Mouse (Mus musculus) layer of hippocampus, postnatal 14 days (tissue): ENCODE measurements at regions not wholly inside any gene's neighbourhood (a gene's known extent, or its start where the extent isn't known, plus 50 kb on each side); places are given as distances from the start of the nearest gene placed in this dataset.

ENCODE experiments used
- DNase-seq, 2 experiments: peaks; one replicate each; pipeline ENCODE4 v3.0.0; 2021 to 2022; ENCODE audit warnings: low spot score in 2 of 2, mixed read lengths in 1 of 2

DNA sequence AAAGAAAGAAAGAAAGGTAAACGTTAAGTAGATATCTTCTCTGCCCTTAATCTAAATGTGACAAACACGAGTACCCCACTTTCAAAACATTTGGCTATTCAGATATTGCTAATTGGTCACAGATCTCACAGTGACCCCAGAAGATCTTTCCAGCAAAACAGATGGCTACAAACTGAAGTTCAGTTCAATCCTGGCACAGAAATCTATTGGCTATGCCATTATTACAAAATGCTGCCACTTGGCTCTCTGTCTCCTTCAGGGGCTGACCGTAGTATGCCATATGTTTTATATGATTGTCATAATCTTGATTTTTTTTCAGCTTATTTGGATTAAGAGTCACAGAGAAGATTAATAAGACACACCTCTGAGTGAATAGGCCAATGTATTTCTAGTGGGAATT, 873.2 kb downstream of the Slc22a22 start:
- DNase-seq: peak in 1 of 2 experiments; percentile 17

DNA sequence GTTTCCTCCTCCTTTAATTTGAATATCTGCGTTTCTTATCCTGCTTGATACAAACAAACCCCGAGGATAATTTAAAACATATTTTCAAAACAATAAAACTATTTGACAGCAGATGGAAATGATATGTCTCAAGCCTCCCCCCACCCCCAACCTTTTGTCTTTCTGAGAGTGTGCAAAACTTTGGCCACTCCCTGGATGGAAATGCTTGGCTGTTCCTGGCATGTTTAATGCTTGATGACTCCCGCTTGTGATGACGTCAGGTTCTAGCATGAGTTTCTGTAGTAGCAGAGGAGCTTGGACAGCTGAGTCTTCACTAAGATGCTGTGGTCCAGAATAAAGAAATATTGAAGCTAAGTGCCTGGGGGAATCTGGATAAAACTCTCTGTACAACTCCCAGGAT, 884.8 kb downstream of the Slc22a22 start:
- DNase-seq: no peak

DNA sequence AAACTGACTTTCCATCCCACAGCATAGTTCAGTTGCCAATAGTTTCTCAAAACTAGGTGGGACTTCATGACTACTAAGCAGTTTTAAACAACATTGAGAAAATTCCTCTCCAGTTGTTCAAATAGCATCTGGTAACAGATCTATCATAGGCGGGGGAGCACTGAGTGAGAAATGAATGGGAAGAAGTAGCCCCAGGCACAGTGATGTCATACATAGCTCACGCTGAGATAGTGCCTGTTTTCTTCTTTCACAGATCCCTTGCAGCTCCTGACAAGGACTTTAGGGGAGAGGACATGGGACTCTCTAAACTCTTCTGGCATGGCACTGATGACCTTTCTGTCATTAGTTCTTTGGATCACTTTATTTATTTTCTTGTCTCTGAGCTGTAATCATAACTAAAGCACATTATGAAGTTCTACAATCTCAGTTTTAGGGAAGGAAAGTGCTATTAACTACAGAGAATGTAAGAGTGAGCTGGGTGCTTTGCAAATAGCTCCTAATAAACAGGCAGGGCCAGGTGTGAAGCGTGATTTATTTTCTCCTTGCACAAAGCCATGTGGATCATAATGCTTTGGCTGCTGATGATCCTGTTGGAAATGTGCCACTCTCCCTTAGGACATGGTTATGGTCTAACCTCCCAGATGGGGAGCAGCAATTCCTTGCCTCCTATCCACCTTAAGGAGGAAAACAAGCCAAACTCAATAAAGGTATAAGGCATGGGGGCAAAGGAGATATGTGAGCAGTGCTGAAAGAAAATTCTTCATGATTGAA, 896.5 kb downstream of the Slc22a22 start:
- no peak for DNase-seq

DNA sequence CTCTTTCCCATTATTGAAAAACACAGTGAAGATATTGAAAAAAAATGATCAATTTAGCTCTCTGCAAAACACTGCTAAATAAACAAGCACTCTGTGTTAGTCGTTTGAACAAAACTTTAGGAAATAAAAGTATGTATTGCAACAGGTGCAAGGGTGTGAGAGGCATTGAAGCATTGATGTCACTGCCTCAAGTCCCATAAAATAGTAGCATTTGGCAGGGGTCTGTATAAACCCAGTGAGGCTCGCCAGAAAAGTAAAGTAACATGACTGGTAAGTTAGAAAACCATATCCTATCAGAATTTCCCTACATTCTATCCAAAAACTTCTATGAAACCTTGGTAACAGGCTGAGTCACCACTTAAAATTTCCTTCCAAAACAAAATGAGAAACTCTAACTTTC, 914.2 kb downstream of the Slc22a22 start:
- no peak for DNase-seq

DNA sequence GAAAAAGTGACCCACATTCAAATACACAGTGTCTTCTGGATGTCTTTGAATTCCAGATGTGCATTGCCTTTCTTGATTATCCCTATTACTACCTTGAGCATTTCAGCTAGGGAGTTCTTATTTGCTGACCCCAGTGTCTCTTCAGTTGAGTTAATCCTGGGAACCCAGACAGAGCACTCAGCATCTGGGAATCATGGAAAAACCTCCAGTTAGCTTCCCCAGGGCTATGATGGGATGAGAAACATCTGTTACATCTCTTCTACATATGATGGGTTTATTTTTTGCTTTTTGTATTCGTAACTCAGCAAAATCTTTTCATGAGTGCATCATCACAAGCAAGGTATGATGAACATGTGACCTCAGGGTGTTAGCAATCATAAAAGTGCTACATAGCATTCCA, 914.6 kb downstream of the Slc22a22 start:
- DNase-seq: no peak

DNA sequence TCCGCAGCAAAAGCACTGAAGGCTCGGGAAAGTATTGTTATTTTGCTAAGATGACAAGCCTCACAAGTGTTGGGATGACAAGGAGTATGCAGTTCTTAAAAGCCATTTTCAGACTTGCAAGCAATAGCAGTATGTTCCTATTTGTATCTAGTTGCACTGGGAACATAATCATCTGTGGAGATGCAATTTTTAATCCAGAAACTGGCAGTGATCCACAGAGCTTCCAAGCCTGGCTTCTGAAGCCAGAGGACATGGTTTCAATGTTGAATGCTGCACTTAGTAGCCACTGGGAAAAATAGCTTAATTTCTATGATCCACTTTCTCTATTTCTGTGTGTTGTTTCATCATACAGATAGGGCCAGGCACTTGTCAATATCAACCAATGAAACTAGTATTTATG, 915.3 kb downstream of the Slc22a22 start:
- peak in 1 of 2 experiments; percentile 15 for DNase-seq

DNA sequence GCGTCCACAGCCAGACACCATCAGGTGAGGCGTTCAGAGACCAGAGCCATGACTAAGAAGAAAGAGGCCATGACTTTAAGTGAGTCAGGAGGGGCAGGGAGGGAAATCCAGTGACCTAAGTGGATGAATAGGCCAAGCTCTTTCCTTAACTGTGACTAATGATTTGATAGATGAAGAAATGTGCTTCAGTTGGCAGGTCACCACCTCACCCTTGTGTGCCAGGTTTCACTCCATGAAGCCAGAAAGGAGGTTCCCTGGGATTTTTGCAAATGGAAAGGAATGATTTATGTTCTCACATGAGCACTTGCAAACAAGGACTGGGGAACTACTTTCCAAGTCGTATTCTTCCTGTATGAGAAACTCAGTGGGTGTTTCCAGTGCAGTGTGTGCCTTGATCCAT, 923.0 kb downstream of the Slc22a22 start:
- no peak for DNase-seq

DNA sequence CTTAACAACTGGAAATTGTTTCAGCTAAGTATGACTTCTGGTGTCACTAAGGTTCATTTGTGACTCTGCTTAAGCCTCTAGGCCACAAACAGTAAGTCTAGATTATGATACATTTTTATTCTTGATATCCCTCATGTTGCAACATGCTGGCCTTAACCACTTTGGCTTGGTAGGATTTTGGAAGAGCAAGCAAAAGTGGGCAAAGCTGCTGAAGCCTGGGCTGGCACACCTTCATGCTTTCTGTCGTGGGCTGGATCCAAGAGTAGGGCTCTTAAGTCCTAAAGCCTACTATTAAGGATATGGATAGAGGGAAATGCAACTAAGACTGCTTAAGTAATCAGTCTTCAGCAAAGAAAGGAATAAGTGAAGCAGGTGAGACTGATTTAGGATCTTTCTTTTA, 923.6 kb downstream of the Slc22a22 start:
- DNase-seq: no peak

DNA sequence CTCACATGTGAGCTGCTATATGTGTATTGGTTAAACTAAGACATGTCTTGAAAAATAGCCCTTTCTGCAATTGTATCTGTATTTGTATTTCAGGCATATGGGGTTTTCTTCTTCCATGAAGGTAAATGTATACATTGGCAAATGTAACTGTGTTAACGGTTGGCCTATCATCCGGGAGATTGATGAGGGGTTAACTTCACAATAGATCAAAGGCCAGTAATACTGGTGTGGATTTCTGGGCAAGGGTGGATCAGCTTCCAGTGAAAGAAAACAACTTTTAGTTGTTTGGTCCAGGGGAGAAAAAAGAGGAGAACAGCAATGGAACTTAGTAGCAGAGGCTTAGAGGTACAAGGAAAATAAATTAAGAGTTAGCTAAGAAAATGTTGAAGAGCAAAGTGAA, 945.9 kb downstream of the Slc22a22 start:
- DNase-seq: no peak

DNA sequence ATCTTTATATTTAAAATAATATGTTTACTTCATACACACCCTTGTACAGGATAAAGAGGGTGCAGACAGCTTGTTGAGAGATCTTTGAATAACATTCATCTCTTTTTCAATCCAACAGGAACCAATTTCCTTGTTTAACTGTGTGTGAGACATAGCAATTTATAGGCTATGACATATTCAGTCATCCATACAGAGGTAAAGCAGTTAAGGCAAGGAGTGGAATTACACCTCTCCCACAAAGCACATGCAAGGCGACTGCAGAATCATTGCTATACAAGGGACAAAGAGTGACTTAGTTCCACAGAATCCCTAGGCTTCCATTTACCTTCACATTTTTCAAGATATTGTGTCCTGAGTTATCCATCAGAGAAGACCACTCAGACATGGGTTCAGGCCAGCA, 959.0 kb downstream of the Slc22a22 start:
- DNase-seq: no peak

DNA sequence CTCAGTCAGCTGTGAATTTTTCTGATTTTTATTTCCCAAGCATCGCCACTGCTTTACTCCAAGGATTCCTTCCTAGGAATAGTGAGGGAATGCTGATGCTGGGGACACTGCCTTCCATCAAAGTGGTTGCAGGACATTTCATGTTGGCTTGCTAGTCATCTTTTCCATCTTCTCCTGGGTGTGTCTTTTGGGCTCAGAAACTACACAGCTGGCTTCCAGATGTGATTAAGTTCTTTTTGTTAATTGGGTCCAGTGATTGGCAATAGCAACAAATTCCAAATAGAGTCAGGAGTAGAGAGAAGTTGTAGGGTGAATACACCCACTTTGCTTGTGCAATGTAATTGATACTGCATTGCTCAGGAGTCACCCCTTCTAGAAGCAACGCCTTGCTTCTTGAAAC, 961.3 kb downstream of the Slc22a22 start:
- DNase-seq: no peak

DNA sequence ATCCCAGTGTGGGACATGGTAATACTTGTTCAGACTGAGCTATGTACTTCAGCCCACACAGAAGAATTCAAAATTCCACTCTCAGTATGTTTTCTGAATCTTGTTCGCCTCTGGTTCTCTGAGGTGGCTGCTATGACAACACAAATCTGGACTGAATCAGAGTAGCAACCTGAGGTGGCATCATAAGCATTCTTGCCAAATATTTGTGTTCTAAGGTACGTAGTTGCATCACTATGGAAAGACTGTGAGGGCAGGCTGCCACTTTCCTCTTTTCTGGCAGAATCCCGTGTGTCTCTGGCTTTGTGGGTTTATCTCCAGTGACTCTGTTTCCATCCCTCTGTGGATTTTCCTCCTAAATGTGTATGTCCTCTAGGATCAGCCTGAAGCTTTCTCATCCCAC, 978.7 kb downstream of the Slc22a22 start:
- peak in 1 of 2 experiments; percentile 4 for DNase-seq

DNA sequence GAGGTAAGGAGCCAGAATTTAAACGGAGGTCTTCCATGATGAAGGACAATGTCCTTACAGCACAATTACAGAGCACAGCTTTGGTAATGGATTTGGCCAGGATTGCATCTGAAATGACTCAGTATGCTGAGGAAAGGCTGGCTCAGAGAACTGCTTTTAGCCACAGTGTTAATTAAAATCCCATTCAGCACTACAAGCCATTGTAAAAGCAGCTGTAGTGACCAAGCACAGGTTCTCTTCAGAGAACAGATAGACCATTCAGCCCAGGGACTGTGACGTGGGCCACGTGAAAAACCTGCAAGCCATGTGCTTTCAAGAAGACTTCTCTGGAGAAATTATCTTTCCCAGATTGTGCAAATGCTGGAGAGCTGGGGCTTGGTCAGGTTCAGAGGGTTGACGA, 979.7 kb downstream of the Slc22a22 start:
- DNase-seq: peak in 1 of 2 experiments; percentile 3

DNA sequence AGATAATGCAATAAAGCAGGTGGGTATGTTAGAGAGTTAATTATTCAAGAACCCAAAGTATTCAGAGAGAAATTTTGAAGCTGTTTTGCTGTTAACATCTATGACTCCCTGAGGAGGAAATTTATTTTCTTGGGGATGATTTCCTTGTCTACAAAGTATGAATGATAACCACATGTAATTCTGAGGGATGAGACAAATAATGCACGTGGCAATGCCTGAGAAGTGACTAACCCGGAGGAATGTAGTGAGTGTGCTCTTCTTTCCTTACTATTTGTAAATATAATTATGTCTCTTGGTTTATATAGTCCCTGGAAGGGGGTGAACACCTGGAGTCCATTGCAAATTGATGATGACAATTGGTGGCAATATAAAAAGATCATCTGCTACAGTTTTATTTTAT, 981.1 kb downstream of the Slc22a22 start:
- no peak for DNase-seq

DNA sequence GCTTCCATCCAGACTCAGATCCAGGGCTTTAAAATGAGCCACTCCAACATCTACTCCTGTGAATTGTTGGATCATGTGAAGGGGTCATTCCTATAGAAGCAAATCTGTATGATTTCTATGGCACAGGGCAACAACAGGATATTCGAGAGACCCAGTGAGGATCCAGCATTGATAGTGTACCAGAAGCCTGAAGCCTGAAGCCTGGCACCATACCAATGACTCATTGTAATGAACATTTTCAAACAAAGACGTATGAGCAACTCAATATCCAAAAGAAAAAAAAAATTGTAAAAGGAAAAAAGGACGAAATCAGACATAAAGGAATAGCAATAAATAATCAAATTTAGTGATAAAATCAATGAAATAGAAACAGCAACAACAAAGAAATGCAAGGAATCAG, 991.5 kb downstream of the Slc22a22 start:
- no peak for DNase-seq

DNA sequence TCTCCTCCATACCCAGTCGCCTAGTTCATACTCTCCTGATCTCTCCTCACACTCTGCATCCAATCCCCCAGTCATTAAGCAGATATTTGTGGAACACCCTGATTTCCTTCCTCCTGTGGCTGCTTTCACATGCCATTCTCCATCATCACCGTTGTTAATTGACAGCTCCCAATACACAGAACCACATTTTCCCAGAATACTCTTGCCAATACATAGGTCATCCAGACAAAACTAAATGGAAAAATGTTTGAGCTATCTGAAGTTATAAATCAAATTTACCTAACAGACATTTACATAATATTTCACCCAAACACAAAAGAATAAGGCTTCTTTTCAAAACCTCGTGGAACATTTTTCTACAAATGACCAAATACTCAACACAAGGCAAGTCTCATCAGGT, 992.7 kb downstream of the Slc22a22 start:
- no peak for DNase-seq

DNA sequence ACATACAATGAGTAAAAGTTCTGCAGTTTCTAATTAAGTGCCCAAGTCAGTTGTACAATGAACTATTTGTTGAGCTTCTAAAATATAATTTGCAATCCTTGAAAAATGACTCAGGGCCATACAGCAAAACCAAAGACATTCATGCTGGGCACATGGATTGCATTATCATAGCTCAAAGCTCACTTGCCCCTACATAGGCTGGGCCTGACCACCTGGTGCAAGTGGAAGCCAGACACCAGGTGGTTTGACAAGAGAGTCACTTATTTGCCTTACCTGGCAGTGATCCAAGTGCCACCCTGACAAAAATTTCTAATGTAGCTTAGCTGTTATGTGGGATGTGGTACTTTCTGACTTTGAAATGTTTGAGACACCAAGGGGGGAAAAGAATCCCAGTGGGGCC, 997.7 kb downstream of the Slc22a22 start:
- DNase-seq: no peak

DNA sequence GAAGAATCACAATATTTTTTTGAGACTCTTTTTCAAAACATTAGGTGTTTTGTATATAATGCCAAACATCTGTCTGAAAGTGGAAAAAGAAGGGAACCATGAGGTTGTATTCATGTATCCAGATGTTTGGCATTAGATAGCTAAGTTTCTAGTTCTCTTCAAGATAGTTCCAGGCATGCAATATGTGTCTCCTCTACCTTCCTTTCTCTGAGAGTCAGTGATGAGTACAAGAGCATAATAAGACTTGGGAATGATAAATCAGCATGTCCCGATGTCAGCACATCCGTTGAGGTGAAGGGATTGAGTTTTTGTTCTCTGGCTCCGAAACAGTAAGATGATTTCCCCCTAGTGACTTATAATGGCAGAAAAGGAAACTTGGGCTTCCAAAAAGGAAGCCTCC, 998.4 kb downstream of the Slc22a22 start:
- no peak for DNase-seq

DNA sequence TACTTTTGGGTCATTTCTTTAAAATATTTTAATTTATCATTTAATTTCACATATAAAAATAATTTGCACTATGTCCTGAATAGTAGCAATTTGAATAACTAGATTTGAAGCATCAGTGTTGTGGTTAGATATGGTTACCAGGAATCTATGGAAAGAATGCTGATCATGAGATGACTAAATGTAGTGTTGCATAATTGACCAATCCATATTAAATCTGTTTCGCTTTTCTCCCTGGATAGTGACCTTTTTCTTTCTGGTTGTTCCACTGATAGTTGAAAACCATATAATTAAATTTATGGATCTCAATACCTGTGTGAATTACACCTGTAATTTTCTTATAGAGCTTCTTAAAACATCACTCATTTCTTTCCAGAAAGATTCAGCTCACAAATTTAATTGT, 1003.7 kb downstream of the Slc22a22 start:
- no peak for DNase-seq

DNA sequence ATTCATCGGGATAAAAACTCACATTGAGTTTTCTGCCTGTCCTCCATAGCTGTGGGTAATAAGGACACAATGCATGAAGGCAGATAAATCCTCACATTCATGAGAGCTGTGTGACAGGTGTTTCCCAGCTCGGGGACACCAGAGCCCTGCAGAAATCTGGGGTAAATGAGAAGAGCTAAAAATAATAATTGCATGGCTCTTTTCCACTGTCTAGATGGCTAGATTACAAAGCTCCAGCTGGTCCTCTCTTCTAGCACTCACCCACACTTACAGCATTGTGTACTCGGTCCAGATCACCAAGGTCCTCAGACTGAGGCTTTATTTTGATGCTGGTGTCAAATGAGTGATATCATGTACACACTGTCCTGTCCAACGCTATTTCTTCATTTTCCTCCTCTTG, 1025.5 kb downstream of the Slc22a22 start:
- peak in 1 of 2 experiments; percentile 26 for DNase-seq

DNA sequence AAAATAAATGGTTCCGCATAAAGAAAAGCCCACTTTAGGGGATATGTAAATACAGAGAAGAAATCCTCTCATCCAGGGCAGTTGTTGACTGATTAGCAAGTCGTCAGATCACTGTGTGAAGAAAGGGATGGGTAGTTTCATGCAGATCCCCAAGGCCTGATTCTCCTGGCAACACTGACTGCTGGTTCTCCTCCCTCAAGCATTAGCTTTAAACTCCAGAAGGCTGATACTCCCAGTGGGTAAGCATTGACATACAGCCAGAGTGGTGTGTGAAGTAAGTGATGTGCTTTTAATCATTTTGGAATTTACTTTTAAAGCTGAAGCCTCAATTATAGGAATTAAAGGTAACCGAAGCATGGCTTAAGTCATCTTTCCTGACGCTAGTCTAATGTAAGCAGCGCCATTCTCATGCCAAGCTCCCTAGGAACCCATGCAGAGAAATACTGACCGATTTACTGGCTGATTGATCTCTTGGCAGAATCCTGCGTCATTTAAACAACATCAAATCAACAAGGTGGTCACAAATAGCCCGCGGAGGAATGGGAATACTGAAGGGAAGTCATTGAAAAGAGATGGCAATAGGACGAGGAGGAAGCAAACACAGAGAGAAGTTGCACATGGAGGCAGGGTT, 1029.3 kb downstream of the Slc22a22 start:
- DNase-seq: no peak

DNA sequence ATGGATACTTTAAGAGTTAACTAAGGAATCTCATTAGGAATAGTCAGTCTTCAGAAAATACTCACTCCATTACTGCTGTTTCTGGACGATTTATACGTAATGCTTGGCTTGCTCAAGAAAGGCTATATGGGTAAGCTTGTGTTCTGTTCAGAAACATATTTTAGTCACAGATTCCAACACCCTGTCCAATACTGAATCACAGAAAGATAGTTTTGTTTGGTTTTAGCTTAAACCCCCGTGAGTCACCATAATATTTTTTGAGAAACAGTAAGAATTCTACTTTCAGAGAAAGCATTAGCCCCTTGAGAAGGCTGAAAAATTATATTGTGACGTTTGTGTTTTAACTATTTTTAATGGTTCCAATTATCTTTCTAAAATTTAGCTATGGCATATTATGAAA, 1037.3 kb downstream of the Slc22a22 start:
- no peak for DNase-seq

DNA sequence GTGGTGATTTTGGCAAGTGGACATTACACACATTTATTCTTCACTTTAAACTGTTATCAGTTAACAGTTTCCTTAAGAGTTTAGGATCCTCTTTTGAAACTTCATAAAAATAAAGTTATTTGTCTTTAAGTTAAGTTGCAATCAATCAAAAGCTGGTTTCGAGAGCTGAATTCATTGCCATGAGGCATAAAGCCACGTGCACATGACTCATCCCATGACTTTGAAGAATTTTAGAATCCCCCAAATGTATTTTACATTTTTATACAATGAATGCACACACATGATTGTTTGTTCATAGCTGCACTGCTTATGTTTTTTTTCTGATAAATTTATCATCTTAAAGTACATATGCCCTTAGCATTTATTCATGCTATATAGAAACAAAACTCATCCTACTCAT, 1039.1 kb downstream of the Slc22a22 start:
- no peak for DNase-seq
